Mouse (Mus musculus) limb, embryonic 13.5 days (tissue): ENCODE data around the gene Pskh1. TPM values are rescaled to one million over a fixed set of nuclear protein-coding genes. Genes with fewer than 3 reads are reported as not detected.

ENCODE experiments used
- ATAC-seq: fragments of 200-750 bp; cut with Nextera tagmentation; 2 replicates; pipeline ENCODE4 v1.8.0; 2017; ENCODE audit warnings: low read depth, moderate number of reproducible peaks, moderate TSS enrichment; ENCODE audit not compliant: low FRiP score
- H3K27ac ChIP-seq: fragments of 300-500 bp; sonication (generic); 2 replicates; pipeline ENCODE4 v1.5.1; 2015; ENCODE audit warnings: inconsistent platforms, mild to moderate bottlenecking, moderate library complexity
- H3K27me3 ChIP-seq: fragments of 300-500 bp; sonication (generic); 2 replicates; pipeline ENCODE4 v1.6.1; 2015; ENCODE audit warnings: mild to moderate bottlenecking, inconsistent platforms
- H3K36me3 ChIP-seq: fragments of 300-500 bp; sonication (generic); 2 replicates; pipeline ENCODE4 v1.6.1; 2015; ENCODE audit warnings: inconsistent platforms, mild to moderate bottlenecking, moderate library complexity
- H3K4me1 ChIP-seq: fragments of 300-500 bp; sonication (generic); 2 replicates; pipeline ENCODE4 v1.6.1; 2015; ENCODE audit warnings: inconsistent platforms
- H3K4me2 ChIP-seq: fragments of 300-500 bp; sonication (generic); replicated peaks from 2 replicates; pipeline ENCODE4 v1.6.1; 2015; ENCODE audit warnings: inconsistent platforms, mild to moderate bottlenecking, moderate library complexity
- H3K4me3 ChIP-seq: fragments of 300-500 bp; sonication (generic); 2 replicates; pipeline ENCODE4 v1.5.1; 2015; ENCODE audit warnings: moderate library complexity, mild to moderate bottlenecking, inconsistent platforms
- H3K9ac ChIP-seq: fragments of 300-500 bp; sonication (generic); 2 replicates; pipeline ENCODE4 v1.6.1; 2015; ENCODE audit warnings: mild to moderate bottlenecking, inconsistent platforms
- H3K9me3 ChIP-seq: fragments of 300-500 bp; sonication (generic); 2 replicates; pipeline ENCODE4 v1.6.1; 2016; ENCODE audit warnings: inconsistent platforms
- WGBS: fragments of 180-500 bp; shearing (Covaris S2); methylation state at CpG from one replicate; pipeline ENCODE4 v1.1.7; 2015; 5-methylcytosine and 5-hydroxymethylcytosine counted together
- polyA plus RNA-seq: library from polyadenylated mRNA; unstranded; fragments of >200 nt; fragmentation: Nextera tagmentation; extraction: Ambion mirVana; gene quantifications from 2 replicates; pipeline ENCODE4 v1.2.1, GENCODE M21; 2015

Pskh1 gene
- polyA plus RNA-seq, result 45.9 and 46.2 TPM in 2 replicates

DNA sequence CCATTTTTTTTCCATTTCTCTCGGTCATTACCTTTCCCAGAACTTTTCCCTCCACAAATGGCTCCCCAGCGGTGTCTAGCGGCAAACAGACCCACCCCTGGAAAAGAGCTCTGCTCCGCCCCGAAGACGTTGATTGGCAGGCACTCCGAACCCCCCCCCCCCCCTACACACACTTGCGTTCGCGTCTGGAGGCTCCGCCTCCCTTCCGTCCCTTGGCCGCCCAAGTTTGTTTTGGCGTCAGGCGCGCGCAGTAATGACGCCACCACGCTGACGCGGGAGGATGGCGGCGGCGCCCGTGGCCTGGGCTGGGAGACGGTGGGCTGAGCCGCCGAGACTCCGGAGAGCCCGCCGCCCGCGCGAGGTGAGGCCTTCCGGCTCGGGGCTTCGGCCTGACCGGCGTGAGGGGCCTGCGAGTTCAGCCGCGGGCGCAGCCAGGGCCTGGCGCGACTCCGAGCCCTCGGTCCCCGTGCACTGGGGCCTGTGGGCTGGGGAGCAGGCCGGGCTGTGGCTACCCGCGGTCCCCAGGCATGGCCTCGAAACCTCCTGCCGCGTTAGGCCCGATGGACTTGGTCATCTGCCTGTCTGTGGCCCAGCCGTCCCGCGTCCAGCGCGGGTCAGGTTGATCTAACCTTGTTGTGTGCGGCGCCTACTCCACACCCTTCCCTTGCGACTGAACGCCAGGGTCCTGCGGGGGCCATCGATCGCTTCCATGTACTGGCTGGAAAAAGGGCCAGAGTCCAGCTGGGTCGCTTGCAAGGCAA is at the start of gene Pskh1:
Gene Pskh1, plus strand, starts transcription at position 262 of the 761 bp plus-strand sequence.
- Histone ChIP-seq H3K4me2 (peak within 1 kb of the TSS; percentile 89), H3K27ac (peak within 1 kb of the TSS; percentile 89), H3K9ac (peak within 1 kb of the TSS; percentile 99), H3K4me3 (peak within 1 kb of the TSS; percentile 95), H3K27me3 (no peaks in the 10 kb centered on the region), H3K36me3 (peaks cover 10% of the 10 kb centered on the region; the same call in 1 of the 2 replicates), H3K4me1 (peaks cover 12% of the 10 kb centered on the region), H3K9me3 (no peaks in the 10 kb centered on the region)
- under 1% methylated on average over 66 of the region's 68 CpGs for WGBS
- ATAC-seq, result peak; percentile 95

DNA sequence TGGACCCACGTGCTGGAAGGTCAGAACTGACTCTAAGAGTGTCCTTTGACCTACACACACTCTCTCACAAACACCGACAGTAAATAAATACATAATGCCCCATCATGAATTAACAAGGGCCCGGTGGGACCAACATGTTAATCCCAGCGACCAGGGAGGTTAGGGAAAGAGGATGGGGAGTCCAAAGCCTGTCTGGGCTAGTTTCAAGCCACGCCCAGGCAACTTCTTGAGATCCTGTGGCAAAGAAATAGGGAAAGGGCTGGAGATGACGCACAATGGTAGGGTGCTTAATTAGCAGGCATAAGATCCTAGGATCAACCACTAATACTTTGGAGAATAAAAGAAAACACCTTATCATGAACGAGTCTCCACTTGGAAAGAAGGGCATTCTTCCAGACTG is 49.6 kb upstream of the Pskh1 start:
- no peak overlapping the region for H3K27ac ChIP-seq
- peaks cover 12% of the 10 kb centered on the region for H3K4me1 ChIP-seq
- no peak for ATAC-seq
- H3K27me3 ChIP-seq, result no peaks in the 10 kb centered on the region
- WGBS, result 70% methylated on average over 7 of the region's 7 CpGs
- peaks cover 43% of the 10 kb centered on the region for H3K36me3 ChIP-seq
- peak overlapping the region; percentile 70 for H3K4me2 ChIP-seq
- peak overlapping the region; percentile 24 for H3K4me3 ChIP-seq
- H3K9ac ChIP-seq, result no peak overlapping the region
- no peaks in the 10 kb centered on the region for H3K9me3 ChIP-seq

DNA sequence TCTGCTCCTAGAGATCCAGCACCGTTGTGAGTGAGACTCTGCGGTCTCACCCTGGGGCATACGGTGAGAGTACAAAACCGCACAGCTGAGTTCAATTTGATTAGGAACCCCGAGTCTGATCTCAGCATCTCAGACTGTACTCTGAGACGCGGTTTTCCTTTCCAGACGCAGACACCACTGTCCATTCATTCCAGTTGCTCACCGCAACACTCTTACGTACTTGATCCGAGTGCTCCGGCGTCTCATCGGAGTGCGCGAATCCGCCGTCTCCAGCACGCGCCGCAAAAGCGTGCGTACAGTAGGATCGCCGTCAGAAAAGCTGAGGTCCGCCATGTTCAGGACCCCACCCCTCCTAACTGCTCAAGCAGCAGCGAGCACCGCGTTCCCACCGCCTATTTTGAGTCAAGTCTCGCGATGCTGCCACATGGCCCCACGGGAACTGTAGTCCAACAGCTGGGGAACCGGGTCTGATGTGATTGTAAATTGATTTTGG is 48.5 kb upstream of the Pskh1 start:
- Histone ChIP-seq H3K36me3 (peaks cover 32% of the 10 kb centered on the region), H3K4me2 (peak overlapping the region; percentile 70), H3K27ac (peak overlapping the region; percentile 85), H3K4me1 (peaks cover 21% of the 10 kb centered on the region), H3K9ac (peak overlapping the region; percentile 81), H3K4me3 (peak overlapping the region; percentile 76), H3K27me3 (no peaks in the 10 kb centered on the region), H3K9me3 (no peaks in the 10 kb centered on the region)
- ATAC-seq, result peak; percentile 84
- under 1% methylated on average over 34 of the region's 34 CpGs for WGBS

DNA sequence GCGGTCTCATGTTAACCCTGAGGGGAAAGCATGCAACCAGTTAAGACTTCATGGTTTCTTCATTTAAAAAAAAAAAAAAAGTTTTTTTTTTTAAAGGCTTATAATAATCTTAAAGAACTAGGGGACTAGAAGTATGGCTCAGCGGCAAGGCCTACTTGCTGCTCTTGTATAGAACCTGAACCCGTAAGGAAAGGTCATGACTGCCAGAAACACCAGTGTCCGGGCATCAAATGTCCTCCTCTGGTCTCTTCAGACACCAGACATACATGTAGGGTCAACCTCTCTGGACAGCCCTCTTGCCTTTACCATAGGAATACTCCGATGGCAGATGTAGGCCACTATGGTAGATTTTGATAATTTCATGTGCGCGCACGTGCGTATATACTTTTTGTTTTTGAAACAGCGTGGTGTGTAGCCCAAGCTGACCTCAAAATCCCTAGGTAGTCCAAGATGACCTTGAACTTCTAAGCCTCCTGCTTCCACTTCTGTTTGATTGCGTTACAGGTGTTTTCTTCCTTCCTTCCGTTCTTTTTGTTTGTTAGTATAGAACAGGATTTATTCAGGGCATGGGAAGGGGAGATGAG is 48.0 kb upstream of the Pskh1 start:
- no peak overlapping the region for H3K9ac ChIP-seq
- peak overlapping the region; percentile 76; the same call in 1 of the 2 replicates for H3K4me3 ChIP-seq
- peaks cover 27% of the 10 kb centered on the region for H3K4me1 ChIP-seq
- H3K9me3 ChIP-seq, result no peaks in the 10 kb centered on the region
- 83% methylated on average over 12 of the region's 12 CpGs for WGBS
- ATAC-seq, result no peak
- H3K27ac ChIP-seq, result no peak overlapping the region
- peak overlapping the region; percentile 70; the same call in 1 of the 2 replicates for H3K4me2 ChIP-seq
- H3K36me3 ChIP-seq, result peaks cover 26% of the 10 kb centered on the region
- H3K27me3 ChIP-seq, result no peaks in the 10 kb centered on the region

DNA sequence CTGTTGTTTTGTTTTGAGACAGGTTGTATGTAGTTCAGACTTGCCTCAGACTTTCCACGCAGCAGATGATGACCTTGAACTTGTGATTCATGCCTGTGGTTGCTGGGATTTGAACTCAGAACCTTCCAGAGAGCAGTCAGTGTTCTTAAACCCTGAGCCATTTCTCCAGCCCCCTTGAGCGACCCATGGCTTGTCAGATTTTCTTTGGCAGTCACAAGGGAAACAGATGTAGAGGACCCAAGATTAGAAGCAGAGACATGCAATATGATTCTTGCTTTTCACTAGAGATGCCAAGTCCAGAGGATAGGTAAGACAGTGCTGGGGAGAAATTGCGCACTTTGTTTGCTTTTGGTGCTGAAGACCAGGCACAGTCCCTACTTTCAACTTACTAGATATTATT is 47.1 kb upstream of the Pskh1 start, which contains the start of gene Cenpt:
Gene Cenpt, minus strand, starts transcription at position 101 of the 400 bp plus-strand sequence.
- Histone ChIP-seq H3K36me3 (peaks cover 20% of the 10 kb centered on the region), H3K4me1 (peaks cover 36% of the 10 kb centered on the region), H3K4me2 (0 out of 2 replicates have a peak within 1 kb of the TSS, but pooled peaks have one; percentile 70), H3K4me3 (0 out of 2 replicates have a peak within 1 kb of the TSS, but pooled peaks have one; percentile 76), H3K27ac (no peak within 1 kb of the TSS), H3K27me3 (no peaks in the 10 kb centered on the region), H3K9me3 (no peaks in the 10 kb centered on the region), H3K9ac (no peak within 1 kb of the TSS)
- WGBS, result 90% methylated on average over 3 of the region's 3 CpGs
- ATAC-seq, result no peak

DNA sequence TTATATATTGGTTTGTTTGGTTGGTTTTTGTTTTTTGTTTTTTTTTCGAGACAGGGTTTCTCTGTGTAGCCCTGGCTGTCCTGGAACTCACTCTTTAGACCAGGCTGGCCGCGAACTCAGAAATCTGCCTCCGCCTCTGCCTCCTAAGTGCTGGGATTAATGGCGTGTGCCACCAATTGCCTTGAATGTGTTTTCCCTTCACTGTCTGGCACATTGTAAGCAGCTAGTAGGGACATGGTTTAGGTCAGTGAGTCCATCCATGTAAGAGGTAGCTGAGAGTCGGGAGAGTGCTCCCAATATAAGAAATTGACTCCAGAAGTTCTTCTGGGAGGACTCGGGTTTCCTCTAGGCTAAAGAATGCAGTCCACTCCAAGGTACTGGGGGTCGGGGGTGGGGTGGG is 45.9 kb upstream of the Pskh1 start:
- 21% methylated on average over 8 of the region's 8 CpGs for WGBS
- Histone ChIP-seq H3K9me3 (no peaks in the 10 kb centered on the region), H3K4me1 (peaks cover 47% of the 10 kb centered on the region), H3K4me3 (peak overlapping the region; percentile 84), H3K9ac (no peak overlapping the region; the same call in 1 of the 2 replicates), H3K27ac (peak overlapping the region; percentile 33; the same call in 1 of the 2 replicates), H3K27me3 (no peaks in the 10 kb centered on the region), H3K36me3 (peaks cover 16% of the 10 kb centered on the region), H3K4me2 (peak overlapping the region; percentile 45)
- no peak; the same call in 1 of the 2 replicates for ATAC-seq

DNA sequence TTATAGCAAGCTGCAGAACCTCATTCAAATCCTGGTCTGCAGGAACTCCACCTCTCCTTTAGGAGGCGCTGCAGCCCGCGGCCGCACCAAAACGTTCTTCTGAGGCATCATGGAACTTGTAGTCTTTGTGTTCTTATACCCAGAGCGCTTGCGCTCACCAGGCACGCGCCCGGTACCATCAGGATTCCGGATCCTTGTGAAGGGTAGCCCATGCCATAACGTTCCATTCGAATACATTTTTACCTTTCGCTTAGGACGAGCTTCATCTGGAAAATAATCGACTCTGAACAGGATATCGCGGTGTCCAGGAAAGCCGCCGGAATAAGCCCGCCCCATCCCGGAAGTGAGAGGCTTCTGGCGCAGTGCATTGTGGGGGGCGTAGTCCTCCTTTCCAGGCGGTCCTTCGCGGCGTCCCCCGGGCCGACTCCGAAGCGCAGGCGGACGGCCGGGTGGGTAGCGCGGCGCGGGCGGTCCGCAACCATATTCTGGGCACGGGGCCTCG is 45.5 kb upstream of the Pskh1 start, which contains the start of gene Thap11:
Gene Thap11, plus strand, starts transcription at position 418 of the 502 bp plus-strand sequence.
- H3K27me3 ChIP-seq, result no peaks in the 10 kb centered on the region
- peak within 1 kb of the TSS; percentile 88 for H3K9ac ChIP-seq
- WGBS, result under 1% methylated on average over 43 of the region's 43 CpGs
- peak within 1 kb of the TSS; percentile 97 for H3K4me2 ChIP-seq
- H3K27ac ChIP-seq, result peak within 1 kb of the TSS; percentile 89
- peak; percentile 92 for ATAC-seq
- H3K4me1 ChIP-seq, result peaks cover 51% of the 10 kb centered on the region
- no peaks in the 10 kb centered on the region for H3K9me3 ChIP-seq
- H3K36me3 ChIP-seq, result peaks cover 12% of the 10 kb centered on the region
- H3K4me3 ChIP-seq, result peak within 1 kb of the TSS; percentile 84

DNA sequence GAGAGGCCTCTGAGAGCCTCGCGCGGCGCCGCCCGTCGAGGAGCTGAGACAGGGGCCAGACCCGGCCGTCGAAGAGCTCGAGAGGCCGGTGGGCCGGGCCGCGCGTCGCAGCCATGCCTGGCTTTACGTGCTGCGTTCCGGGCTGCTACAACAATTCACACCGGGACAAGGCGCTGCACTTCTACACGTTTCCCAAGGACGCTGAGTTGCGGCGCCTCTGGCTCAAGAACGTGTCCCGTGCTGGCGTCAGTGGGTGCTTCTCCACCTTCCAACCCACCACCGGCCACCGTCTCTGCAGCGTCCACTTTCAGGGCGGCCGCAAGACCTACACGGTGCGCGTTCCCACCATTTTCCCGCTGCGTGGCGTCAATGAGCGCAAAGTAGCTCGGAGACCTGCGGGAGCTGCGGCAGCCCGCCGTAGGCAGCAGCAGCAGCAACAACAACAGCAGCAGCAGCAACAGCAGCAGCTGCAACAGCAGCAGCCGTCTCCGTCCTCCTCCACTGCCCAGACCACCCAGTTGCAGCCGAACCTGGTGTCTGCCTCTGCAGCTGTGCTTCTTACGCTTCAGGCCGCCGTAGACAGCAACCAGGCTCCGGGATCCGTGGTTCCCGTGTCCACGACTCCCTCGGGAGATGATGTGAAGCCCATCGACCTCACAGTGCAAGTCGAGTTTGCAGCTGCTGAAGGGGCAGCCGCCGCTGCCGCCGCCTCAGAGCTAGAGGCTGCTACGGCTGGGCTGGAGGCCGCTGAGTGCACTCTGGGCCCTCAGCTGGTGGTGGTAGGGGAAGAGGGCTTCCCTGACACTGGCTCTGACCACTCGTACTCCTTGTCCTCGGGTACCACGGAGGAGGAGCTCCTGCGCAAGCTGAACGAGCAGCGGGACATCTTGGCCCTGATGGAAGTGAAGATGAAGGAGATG is 44.7 kb upstream of the Pskh1 start:
- peak overlapping the region; percentile 84 for H3K4me3 ChIP-seq
- peak overlapping the region; percentile 88 for H3K9ac ChIP-seq
- H3K27ac ChIP-seq, result peak overlapping the region; percentile 89
- no peaks in the 10 kb centered on the region for H3K27me3 ChIP-seq
- peak overlapping the region; percentile 97 for H3K4me2 ChIP-seq
- peak; percentile 30 for ATAC-seq
- peaks cover 51% of the 10 kb centered on the region for H3K4me1 ChIP-seq
- H3K9me3 ChIP-seq, result no peaks in the 10 kb centered on the region
- WGBS, result under 1% methylated on average over 71 of the region's 71 CpGs
- H3K36me3 ChIP-seq, result peaks cover 10% of the 10 kb centered on the region; the same call in 1 of the 2 replicates

DNA sequence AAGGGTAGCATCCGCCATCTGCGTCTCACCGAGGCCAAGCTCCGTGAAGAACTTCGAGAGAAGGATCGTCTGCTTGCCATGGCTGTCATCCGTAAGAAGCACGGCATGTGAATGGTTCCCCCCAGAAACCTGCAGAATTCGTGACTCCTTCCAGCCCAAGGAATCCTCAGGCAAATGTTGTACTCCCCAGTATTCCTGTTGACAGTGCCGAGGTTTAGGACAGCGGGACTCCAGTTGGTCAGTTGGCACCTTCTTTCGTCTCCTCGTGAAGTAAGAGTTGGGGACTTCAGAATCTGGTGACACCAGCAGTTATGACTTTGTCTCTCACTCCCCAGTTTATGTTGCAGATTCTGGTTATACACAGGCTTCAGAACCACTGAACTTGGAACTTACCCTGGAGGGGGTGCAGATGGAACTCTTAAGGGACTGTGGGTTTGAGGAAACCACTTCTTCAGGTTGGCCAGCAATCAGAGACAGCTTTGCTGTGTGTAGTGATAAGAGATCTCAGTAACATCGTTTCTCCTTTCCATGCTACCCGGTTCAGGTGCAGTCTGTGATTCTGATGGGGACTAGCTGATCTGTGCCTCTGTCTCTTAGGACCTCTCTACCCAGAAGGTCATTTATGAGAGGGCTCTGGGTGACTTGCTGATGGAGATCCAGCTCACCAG is 43.9 kb upstream of the Pskh1 start:
- Histone ChIP-seq H3K9me3 (no peaks in the 10 kb centered on the region), H3K4me1 (peaks cover 48% of the 10 kb centered on the region), H3K27me3 (no peaks in the 10 kb centered on the region), H3K4me2 (peak overlapping the region; percentile 97), H3K36me3 (peaks cover 10% of the 10 kb centered on the region; the same call in 1 of the 2 replicates), H3K4me3 (peak overlapping the region; percentile 84), H3K9ac (peak overlapping the region; percentile 88), H3K27ac (peak overlapping the region; percentile 89)
- 14% methylated on average over 15 of the region's 15 CpGs for WGBS
- ATAC-seq, result no peak

DNA sequence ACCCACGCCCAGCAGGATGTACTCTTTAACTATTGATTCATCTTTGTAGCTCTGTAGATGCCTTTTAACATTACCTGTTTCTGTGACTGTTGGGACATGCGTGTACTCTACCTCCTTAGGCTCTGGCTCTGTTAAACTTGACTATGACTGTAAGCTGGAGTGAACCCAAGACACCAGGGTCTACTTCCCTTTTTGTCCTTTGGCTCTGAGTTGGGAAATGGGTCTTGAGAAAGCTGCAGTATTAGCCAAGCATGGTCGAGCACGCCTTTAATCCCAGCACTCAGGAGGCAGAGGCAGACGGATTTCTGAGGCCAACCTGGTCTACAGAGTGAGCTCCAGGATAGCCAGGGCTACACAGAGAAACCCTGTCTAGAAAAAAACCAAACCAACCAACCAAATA is 41.7 kb upstream of the Pskh1 start:
- WGBS, result 91% methylated on average over 5 of the region's 5 CpGs
- peaks cover 14% of the 10 kb centered on the region; the same call in 1 of the 2 replicates for H3K36me3 ChIP-seq
- no peak overlapping the region for H3K4me2 ChIP-seq
- H3K9ac ChIP-seq, result no peak overlapping the region
- H3K9me3 ChIP-seq, result no peaks in the 10 kb centered on the region
- no peak overlapping the region for H3K4me3 ChIP-seq
- peaks cover 65% of the 10 kb centered on the region for H3K4me1 ChIP-seq
- no peaks in the 10 kb centered on the region for H3K27me3 ChIP-seq
- ATAC-seq, result no peak
- no peak overlapping the region for H3K27ac ChIP-seq
